Mouse (Mus musculus) limb, embryonic 10.5 days (tissue): ENCODE data around the gene Sumo2. TPM values are rescaled to one million over a fixed set of nuclear protein-coding genes. Genes with fewer than 3 reads are reported as not detected.
"Not testable (repeated sequence)": the region's sequence is repeated elsewhere in the genome, so short reads cannot be mapped to it uniquely, and the experiment has no call there.

Source experiments
- DNase-seq: peaks from one replicate; pipeline ENCODE4 v3.0.0-alpha.2; 2017; ENCODE audit warnings: low spot score
- H3K27ac ChIP-seq: fragments of 300-500 bp; sonication (generic); 2 replicates; pipeline ENCODE4 v1.5.1; 2016; ENCODE audit warnings: mild to moderate bottlenecking
- H3K27me3 ChIP-seq: fragments of 300-500 bp; sonication (generic); 2 replicates; pipeline ENCODE4 v1.6.1; 2016; ENCODE audit warnings: low read depth, mild to moderate bottlenecking; ENCODE audit not compliant: poor library complexity, severe bottlenecking
- H3K36me3 ChIP-seq: fragments of 300-500 bp; sonication (generic); 2 replicates; pipeline ENCODE4 v1.6.1; 2016; ENCODE audit warnings: mild to moderate bottlenecking, moderate library complexity
- H3K4me1 ChIP-seq: fragments of 300-500 bp; sonication (generic); 2 replicates; pipeline ENCODE4 v1.6.1; 2016
- H3K4me3 ChIP-seq: fragments of 300-500 bp; sonication (generic); 2 replicates; pipeline ENCODE4 v1.5.1; 2016; ENCODE audit warnings: mild to moderate bottlenecking, moderate library complexity
- H3K9me3 ChIP-seq: fragments of 300-500 bp; sonication (generic); replicated peaks from 2 replicates; pipeline ENCODE4 v1.6.1; 2016; ENCODE audit warnings: mild to moderate bottlenecking
- WGBS: fragments of 180-500 bp; shearing (Covaris S2); methylation state at CpG from one replicate; pipeline ENCODE4 v1.1.7; 2016; 5-methylcytosine and 5-hydroxymethylcytosine counted together
- polyA plus RNA-seq: library from polyadenylated mRNA; unstranded; fragments of >200 nt; fragmentation: Nextera tagmentation; extraction: Ambion mirVana; gene quantifications from 2 replicates; pipeline ENCODE4 v1.2.1, GENCODE M21; 2016

Gene Sumo2
- polyA plus RNA-seq, 1 experiment from 2014 or later: 1,406 TPM

DNA sequence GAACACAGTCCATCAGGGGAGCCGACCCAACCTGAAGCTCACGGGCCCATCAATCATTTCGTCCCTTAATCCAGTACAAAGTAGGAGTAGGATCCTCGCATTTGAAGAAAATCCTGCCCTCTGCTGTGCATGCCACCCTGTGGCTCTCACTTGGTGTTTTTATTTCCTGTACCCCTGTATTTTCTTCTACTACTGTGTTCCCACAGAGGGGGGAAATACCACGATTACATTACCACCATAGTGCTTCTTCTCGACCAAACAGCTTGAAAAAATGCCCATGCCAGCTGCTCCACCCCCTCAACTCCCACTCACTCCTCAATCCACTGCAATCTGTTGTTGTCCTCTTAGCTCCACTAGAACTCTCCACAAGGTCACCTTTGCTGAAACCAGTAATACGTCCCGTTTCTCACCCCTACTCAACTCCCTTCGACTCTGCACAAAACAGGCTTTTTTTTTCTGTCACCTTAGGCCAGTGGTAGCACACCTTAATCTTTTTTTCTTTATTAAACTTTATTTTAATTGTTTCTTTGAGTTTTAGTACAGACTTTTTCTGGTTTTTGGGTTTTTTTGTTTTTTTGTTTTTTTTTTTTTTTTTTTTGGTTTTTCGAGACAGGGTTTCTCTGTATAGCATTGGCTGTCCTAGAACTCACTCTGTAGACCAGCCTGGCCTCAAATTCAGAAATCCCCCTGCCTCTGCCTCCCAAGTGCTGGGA is 936 bp upstream of the Sumo2 start:
- DNase-seq: no peak
- Histone ChIP-seq H3K9me3 (no peaks in the 10 kb centered on the region), H3K36me3 (peaks cover 24% of the 10 kb centered on the region), H3K4me1 (peaks cover 18% of the 10 kb centered on the region), H3K27me3 (no peaks in the 10 kb centered on the region), H3K4me3 (peak overlapping the region; percentile 99), H3K27ac (peak overlapping the region; percentile 100)
- WGBS: 84% methylated on average over 10 of the region's 10 CpGs

DNA sequence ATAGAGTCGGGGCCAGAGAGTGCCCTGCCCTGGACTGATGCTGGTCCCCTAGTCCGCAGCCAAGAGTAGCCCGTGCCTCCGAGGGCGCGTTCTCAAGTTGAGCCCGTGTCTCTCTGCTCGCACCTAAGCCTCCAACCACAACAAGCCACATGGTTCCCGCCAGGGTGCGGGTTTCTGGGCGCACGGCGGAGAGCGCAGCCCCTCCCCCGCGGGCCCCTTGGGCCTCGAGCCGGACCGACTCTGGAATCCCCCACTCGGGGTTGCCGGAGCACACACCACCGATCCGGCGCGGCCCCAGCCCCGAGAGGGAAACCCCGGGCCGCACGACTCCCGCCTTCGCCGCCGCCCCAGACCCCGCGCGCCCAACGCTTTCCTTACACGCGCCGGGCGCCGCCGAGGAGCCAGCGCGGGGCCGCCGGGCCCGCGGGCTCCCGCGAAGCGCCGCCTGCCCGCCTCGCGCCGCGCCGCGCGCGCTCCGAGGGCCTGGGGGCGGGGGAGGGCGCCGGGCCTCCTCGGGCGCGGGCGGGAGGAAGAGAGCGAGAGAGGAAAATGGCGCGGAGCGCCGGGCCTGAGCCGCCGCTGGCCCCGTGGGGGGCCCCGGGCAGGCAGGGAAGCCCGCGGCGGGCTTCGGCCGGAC is 557 bp downstream of the Sumo2 start:
- under 1% methylated on average over 84 of the region's 84 CpGs for WGBS

DNA sequence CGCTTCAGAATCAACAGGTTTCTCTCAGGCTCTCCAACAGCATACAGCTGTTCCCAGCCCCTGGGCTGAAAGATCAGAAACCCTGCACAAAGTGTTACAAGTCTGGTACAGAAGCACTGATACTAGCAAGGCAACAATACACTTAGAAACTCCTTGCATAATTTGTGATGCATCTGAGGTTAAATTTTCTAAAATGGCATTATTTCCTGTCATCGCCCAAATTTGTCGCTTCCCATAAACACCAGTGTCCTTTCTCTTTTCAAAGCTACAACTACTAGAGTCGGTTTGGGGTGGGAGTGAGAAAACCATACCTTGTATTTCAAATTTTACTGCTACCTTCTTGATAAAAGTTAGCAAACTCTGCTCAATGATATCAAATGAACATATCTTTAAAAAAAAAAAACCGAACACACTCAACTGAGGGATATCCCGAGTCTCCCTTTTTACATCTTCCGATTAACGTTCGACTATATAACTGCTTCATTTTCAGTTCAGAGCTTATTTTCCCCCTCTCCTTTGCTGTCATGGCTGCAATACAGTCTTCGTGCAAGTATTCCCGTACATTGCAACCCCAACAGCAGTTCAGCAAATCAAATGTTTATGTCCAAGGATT is 1.2 kb downstream of the Sumo2 start:
- Histone ChIP-seq H3K27me3 (no peaks in the 10 kb centered on the region), H3K9me3 (no peaks in the 10 kb centered on the region), H3K27ac (peak overlapping the region; percentile 100), H3K4me3 (peak overlapping the region; percentile 99), H3K36me3 (peaks cover 45% of the 10 kb centered on the region), H3K4me1 (peaks cover 18% of the 10 kb centered on the region)
- WGBS: 9% methylated on average over 11 of the region's 11 CpGs
- no peak for DNase-seq

More for the DNA sequence above, 557 bp downstream of the Sumo2 start:
- Histone ChIP-seq H3K27me3 (no peaks in the 10 kb centered on the region), H3K36me3 (peaks cover 39% of the 10 kb centered on the region), H3K4me1 (peaks cover 18% of the 10 kb centered on the region), H3K4me3 (peak overlapping the region; percentile 99), H3K9me3 (no peaks in the 10 kb centered on the region), H3K27ac (peak overlapping the region; percentile 100)
- DNase-seq: peak; percentile 78

DNA sequence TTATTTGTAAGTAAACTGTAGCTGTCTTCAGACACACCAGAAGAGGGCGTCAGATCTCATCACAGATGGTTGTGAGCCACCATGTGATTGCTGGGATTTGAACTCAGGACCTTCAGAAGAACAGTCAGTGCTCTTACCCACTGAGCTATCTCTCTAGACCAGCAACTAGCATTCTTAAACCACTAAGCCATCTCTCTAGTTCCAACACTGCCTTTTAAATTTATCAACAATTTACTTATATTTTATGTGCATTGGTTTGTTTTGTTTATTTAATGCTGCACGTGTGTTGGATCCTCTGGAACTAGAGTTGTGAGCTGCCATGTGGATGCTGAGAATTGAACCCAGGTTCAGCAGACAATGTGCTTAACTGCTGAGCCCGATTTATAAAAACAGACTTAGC is 9.6 kb downstream of the Sumo2 start:
- 89% methylated on average over 3 of the region's 3 CpGs for WGBS
- not testable (repeated sequence) for H3K27ac ChIP-seq, DNase-seq, H3K27me3 ChIP-seq, H3K4me1 ChIP-seq, H3K9me3 ChIP-seq, H3K4me3 ChIP-seq
- peaks cover 93% of the 10 kb centered on the region for H3K36me3 ChIP-seq

DNA sequence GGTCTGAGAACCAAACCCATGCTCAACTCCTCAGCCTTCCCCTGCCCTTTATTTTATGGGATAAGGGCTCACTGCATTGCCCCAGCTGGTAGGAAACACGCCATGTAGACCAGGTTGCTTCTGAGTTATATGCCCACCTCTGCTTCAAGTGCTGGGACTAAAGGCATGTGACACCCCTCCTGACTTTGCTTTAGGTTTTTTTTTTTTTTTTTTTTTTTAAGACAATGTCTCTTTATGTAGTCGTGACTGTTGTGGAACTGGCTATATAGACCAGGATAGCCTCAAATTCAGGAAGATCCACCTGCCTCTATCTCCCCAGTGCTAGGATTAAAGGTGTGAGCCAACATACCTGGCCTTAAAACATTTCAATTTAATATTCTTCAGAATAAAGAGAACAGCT is 13.4 kb downstream of the Sumo2 start:
- H3K36me3 ChIP-seq: peaks cover 67% of the 10 kb centered on the region
- H3K9me3 ChIP-seq: no peaks in the 10 kb centered on the region
- no peaks in the 10 kb centered on the region for H3K4me1 ChIP-seq
- H3K4me3 ChIP-seq: no peak overlapping the region
- 81% methylated on average over 2 of the region's 2 CpGs for WGBS
- DNase-seq: no peak
- no peaks in the 10 kb centered on the region for H3K27me3 ChIP-seq
- no peak overlapping the region for H3K27ac ChIP-seq

DNA sequence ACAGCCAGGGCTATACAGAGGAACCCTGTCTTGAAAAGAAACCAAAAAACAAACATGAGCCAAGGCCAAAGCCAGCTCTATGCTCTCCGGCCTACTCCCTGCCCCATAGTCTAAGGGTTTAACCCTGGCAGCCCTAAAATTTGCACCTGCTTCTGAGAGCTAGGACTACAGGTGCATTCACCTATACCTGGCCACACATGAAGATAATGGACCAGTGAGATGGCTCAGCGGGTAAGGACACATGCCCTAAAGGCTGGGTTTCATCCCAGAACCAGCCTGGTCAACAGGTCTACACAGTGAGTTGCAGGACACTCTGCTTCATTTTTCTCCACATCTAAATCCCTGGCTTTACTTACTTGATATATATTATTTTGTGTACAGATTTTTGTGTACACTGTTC is 13.8 kb downstream of the Sumo2 start:
- no peaks in the 10 kb centered on the region for H3K27me3 ChIP-seq
- H3K4me3 ChIP-seq: no peak overlapping the region
- no peaks in the 10 kb centered on the region for H3K9me3 ChIP-seq
- H3K36me3 ChIP-seq: peaks cover 62% of the 10 kb centered on the region
- no peak overlapping the region for H3K27ac ChIP-seq
- WGBS: 89% methylated on average over 2 of the region's 2 CpGs
- DNase-seq: no peak
- no peaks in the 10 kb centered on the region for H3K4me1 ChIP-seq

DNA sequence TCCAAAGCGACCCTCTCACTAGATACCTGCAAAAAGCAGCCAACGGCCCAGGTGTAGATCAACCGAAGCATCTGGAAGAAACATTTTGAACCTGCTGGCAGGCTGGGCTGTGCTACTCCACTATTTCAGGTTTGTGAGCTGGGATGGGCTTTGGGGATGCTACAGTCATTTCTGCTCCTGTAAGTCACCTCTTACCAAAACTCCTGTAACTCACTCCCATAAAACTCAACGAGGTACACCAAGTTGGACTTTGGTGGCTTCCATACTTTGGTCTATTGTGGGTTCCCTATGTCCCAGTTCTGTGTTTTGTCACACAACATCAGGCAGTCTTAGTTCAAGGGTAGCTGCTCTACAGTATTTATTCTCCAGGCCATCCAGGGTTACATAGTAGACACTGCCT is 15.0 kb downstream of the Sumo2 start:
- H3K27me3 ChIP-seq: no peaks in the 10 kb centered on the region
- no peak overlapping the region for H3K27ac ChIP-seq
- no peak overlapping the region for H3K4me3 ChIP-seq
- no peaks in the 10 kb centered on the region for H3K4me1 ChIP-seq
- no peak for DNase-seq
- H3K36me3 ChIP-seq: peaks cover 51% of the 10 kb centered on the region
- 87% methylated on average over 4 of the region's 4 CpGs for WGBS
- H3K9me3 ChIP-seq: no peaks in the 10 kb centered on the region

DNA sequence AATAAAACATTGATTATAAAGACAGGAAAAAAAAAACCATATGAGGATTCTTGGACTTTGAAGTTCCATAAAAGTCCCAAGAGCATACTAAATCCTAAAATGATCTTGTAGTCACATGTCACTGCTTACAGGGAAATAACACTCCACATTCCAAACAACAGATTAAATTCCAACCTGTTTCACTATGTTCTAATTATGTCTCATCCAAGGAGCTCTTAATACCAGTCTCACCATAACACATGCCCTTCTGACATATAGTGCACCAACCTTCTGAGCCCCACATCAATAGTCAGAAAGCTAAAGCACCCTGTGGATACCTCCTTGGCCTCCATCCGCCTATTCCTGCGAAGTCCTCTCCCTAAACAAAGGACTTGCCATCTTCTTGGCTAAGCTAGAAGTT is 15.9 kb downstream of the Sumo2 start:
- peaks cover 42% of the 10 kb centered on the region for H3K36me3 ChIP-seq
- no peaks in the 10 kb centered on the region for H3K9me3 ChIP-seq
- H3K27me3 ChIP-seq: no peaks in the 10 kb centered on the region
- no peaks in the 10 kb centered on the region for H3K4me1 ChIP-seq
- WGBS: 86% methylated on average over 2 of the region's 2 CpGs
- H3K27ac ChIP-seq: no peak overlapping the region
- H3K4me3 ChIP-seq: no peak overlapping the region
- DNase-seq: no peak

DNA sequence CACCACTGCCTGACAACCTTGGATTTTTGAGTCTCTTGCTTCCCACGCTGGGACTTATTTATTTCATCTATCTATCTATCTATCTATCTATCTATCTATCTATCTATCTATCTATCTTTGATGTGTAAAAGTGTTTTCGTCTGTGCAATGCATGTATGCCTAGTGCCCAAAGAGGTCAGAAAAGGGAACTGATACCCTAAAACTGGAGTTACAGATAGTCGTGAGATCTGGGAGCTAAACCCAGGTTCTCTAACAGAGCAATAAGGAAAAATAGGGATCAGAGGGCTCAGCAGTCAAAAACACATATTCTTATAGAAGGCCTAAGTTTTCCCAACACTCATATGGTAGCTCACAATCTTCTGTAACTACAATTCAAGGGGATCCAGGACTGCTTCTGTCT is 16.5 kb downstream of the Sumo2 start:
- no peak overlapping the region for H3K27ac ChIP-seq
- no peak for DNase-seq
- WGBS: 88% methylated on average over 3 of the region's 3 CpGs

DNA sequence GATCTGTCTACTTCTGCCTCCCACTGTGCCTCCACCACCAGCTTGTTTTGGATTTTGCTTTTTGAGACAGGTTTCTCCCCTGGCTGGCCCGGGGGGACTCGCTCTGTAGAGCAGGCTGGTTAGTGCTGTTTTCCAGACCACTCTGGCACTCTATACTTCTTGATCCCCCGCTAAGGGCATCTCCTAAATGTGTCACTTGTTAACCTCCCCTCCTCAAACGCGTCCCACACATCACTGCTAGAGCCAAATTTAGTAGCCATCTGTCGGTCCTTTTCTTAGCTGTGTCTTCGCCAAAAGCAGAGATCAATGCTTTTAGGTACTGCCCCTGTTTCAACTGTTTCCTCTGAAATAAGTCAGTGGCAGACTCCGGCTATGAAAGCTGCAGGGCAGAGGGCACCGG is 17.4 kb downstream of the Sumo2 start:
- H3K27ac ChIP-seq: no peak overlapping the region

More for the DNA sequence above, 16.5 kb downstream of the Sumo2 start:
- no peaks in the 10 kb centered on the region for H3K27me3 ChIP-seq
- peaks cover 36% of the 10 kb centered on the region for H3K36me3 ChIP-seq
- H3K4me3 ChIP-seq: no peak overlapping the region
- H3K4me1 ChIP-seq: peaks cover 5% of the 10 kb centered on the region
- no peaks in the 10 kb centered on the region for H3K9me3 ChIP-seq

DNA sequence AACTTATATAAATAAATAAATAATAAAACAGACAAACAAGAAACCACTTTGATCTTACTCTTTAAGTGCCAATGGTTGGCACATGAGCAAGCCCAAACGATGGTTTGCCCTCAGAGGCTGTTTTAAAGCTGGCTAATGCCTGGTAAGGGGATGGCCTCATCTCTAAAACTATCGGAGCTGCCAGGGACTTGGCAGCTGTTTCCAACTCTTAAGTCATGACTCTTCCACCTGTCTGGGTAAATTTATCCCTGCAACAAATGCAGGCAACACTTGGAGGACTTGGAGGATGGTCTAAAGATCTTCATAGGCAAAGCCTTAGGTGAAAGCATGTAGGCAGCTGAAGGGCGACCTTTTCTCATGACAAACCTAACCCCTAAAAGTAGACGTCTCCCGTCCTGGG is 19.1 kb downstream of the Sumo2 start:
- no peak overlapping the region for H3K4me3 ChIP-seq

More for the DNA sequence above, 17.4 kb downstream of the Sumo2 start:
- 69% methylated on average over 9 of the region's 9 CpGs for WGBS
- no peak overlapping the region for H3K4me3 ChIP-seq
- peaks cover 27% of the 10 kb centered on the region for H3K36me3 ChIP-seq
- no peak for DNase-seq
- no peaks in the 10 kb centered on the region for H3K9me3 ChIP-seq
- no peaks in the 10 kb centered on the region for H3K27me3 ChIP-seq
- H3K4me1 ChIP-seq: peaks cover 10% of the 10 kb centered on the region

DNA sequence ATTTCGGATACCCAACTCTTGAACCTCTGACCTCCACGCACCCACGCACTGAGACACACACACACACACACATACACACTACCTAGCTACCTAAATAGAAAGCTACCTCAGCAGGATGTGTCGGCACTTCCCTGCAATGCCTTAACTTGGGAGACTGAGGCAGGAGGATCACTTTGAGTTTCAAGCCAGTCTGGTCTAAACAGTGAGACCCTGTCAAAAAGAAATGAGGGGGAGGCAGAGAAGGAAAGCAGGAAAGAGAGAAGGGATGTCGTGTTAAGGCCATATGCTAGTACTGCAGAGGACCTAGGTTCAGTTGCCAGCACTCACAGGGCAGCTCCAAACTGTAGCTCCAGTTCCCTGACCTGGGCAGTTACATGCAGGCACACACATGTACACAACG is 21.1 kb downstream of the Sumo2 start:
- Histone ChIP-seq H3K9me3 (no peaks in the 10 kb centered on the region), H3K27ac (peak overlapping the region; percentile 95; the same call in 1 of the 2 replicates), H3K27me3 (no peaks in the 10 kb centered on the region), H3K4me3 (no peak overlapping the region), H3K4me1 (peaks cover 44% of the 10 kb centered on the region), H3K36me3 (peaks cover 8% of the 10 kb centered on the region; the same call in 1 of the 2 replicates)
- 79% methylated on average over 6 of the region's 6 CpGs for WGBS
- no peak for DNase-seq

More for the DNA sequence above, 19.1 kb downstream of the Sumo2 start:
- Histone ChIP-seq H3K36me3 (peaks cover 15% of the 10 kb centered on the region), H3K27me3 (no peaks in the 10 kb centered on the region), H3K27ac (no peak overlapping the region), H3K9me3 (no peaks in the 10 kb centered on the region), H3K4me1 (peaks cover 25% of the 10 kb centered on the region)
- no peak for DNase-seq
- WGBS: 80% methylated on average over 5 of the region's 5 CpGs

DNA sequence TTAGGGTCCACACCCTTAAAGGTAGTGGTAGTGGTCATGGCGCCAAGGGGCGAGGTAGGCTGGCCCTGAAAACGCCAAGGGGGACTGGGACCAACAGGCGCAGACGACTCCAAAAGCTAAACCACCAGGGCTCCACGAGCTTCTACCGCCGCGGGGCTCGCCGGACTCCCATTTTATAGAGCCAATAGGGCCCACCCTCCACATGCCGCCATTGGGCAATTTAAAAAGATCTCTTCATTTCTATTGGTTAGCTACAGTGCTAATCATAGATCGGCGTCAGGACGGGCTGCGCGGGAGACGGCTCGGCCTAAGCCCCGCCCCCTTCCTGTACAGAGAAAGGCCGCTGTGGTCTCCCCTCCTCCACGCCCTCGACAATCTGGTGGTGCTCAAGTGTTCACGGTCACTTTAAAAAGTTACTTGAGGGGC is 21.8 kb downstream of the Sumo2 start, which contains the start of gene Jpt1:
Gene Jpt1, minus strand, starts transcription at position 150 of the 426 bp plus-strand sequence.
- H3K4me3 ChIP-seq: peak within 1 kb of the TSS; percentile 98
- peaks cover 48% of the 10 kb centered on the region for H3K4me1 ChIP-seq
- peak within 1 kb of the TSS; percentile 95 for H3K27ac ChIP-seq
- peaks cover 7% of the 10 kb centered on the region; the same call in 1 of the 2 replicates for H3K36me3 ChIP-seq
- DNase-seq: peak; percentile 94
- no peaks in the 10 kb centered on the region for H3K27me3 ChIP-seq
- WGBS: under 1% methylated on average over 24 of the region's 24 CpGs
- no peaks in the 10 kb centered on the region for H3K9me3 ChIP-seq
